8 mouse cellular contexts compared by ENCODE assay signal in the genomic region with DNA sequence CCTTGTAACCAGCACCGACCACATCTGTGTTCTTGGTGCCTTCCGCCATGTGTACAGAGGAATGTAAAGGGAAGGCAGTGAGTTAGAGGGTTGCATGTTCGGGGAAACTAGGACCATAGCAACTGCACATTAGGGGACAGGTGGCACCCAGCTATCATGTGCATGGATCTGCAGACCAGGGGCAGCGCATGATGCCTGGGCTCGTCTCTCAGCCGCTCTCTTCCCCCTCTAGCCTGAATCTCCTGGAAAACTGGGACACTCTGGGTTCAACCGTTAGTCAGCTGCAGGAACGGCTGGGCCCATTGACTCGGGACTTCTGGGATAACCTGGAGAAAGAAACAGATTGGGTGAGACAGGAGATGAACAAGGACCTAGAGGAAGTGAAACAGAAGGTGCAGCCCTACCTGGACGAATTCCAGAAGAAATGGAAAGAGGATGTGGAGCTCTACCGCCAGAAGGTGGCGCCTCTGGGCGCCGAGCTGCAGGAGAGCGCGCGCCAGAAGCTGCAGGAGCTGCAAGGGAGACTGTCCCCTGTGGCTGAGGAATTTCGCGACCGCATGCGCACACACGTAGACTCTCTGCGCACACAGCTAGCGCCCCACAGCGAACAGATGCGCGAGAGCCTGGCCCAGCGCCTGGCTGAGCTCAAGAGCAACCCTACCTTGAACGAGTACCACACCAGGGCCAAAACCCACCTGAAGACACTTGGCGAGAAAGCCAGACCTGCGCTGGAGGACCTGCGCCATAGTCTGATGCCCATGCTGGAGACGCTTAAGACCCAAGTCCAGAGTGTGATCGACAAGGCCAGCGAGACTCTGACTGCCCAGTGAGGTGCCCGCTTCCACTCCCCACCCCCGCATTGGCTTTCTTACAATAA. TPM values are rescaled to one million over a fixed set of nuclear protein-coding genes. Genes with fewer than 3 reads are reported as not detected.
DNase-seq lines count a peak whose midpoint lies in the region; ATAC-seq lines count a peak whose summit lies in the region.

No protein-coding gene starts in this region.

- H3K9ac ChIP-seq in hindbrain, embryonic 15.5 days = peak overlapping the region; percentile 62

- peaks cover 15% of the 10 kb centered on the region for H3K4me1 ChIP-seq in hindbrain, embryonic 15.5 days (replicated peaks)

- peak; percentile 96 for ATAC-seq in hindbrain, embryonic 15.5 days (ENCODE audit: low FRiP score, low read depth)

- no peaks in the 10 kb centered on the region for H3K36me3 ChIP-seq in hindbrain, embryonic 15.5 days

- H3K27ac ChIP-seq in hindbrain, embryonic 15.5 days (replicated peaks) = peak overlapping the region; percentile 77

- peak overlapping the region; percentile 44 for H3K4me3 ChIP-seq in hindbrain, embryonic 15.5 days

- H3K27me3 ChIP-seq in hindbrain, embryonic 15.5 days = no peaks in the 10 kb centered on the region

- no peaks in the 10 kb centered on the region for H3K9me3 ChIP-seq in hindbrain, embryonic 15.5 days

- peak; percentile 82 for DNase-seq in NIH3T3 (ENCODE audit: low read depth)
- DNase-seq in cerebellum, postnatal 10 days = peak; percentile 89 to 93
- DNase-seq in frontal cortex, postnatal 36 days (ENCODE audit: low spot score in 2 of 2) = peak; percentile 86 to 93
- peak; percentile 79 to 81 for DNase-seq in layer of hippocampus, postnatal 36 days
- DNase-seq in lung, postnatal 25 days (ENCODE audit: low spot score) = peak; percentile 82
- DNase-seq in right cerebral cortex, adult 2 months (ENCODE audit: low spot score in 2 of 2) = peak; percentile 91
- peak; percentile 41 for DNase-seq in urinary bladder, postnatal 10 days (ENCODE audit: low spot score)

- 16% methylated on average over 37 of the region's 37 CpGs for WGBS in hindbrain, embryonic 15.5 days

- peak overlapping the region; percentile 70 for H3K4me2 ChIP-seq in hindbrain, embryonic 15.5 days

RNA-seq across cellular contexts. Expression of a gene that starts 1.4 kb away (rescaled TPM):
- 4.7 and 5.3 TPM in 2 replicates for polyA plus RNA-seq in hindbrain, embryonic 15.5 days (2015; fragmentation: Nextera tagmentation; extraction: Ambion mirVana)
- not detected for total RNA-seq in layer of hippocampus, postnatal 36 days (2021)

RNA-seq across cellular contexts. Expression of a gene that starts 5.6 kb away (rescaled TPM):
- not detected in 2 replicates for polyA plus RNA-seq in hindbrain, embryonic 15.5 days (2015; fragmentation: Nextera tagmentation; extraction: Ambion mirVana)
- 1 to 10 TPM in 1 of 2 experiments, not detected in 1; 1.4 TPM for total RNA-seq in layer of hippocampus, postnatal 36 days (2021)

RNA-seq across cellular contexts. Expression of a gene that starts 10.7 kb away (rescaled TPM):
- polyA plus RNA-seq in hindbrain, embryonic 15.5 days (2015; fragmentation: Nextera tagmentation; extraction: Ambion mirVana) = 0.59 TPM in 1 of 2 replicates, not detected in the other
- total RNA-seq in layer of hippocampus, postnatal 36 days (2021) = not detected

RNA-seq across cellular contexts. Expression of a gene that starts 38.6 kb away (rescaled TPM):
- not detected in 2 replicates for polyA plus RNA-seq in hindbrain, embryonic 15.5 days (2015; fragmentation: Nextera tagmentation; extraction: Ambion mirVana)
- not detected for total RNA-seq in layer of hippocampus, postnatal 36 days (2021)

RNA-seq across cellular contexts. Expression of a gene that starts 43.1 kb away (rescaled TPM):
- 55.7 and 60.3 TPM in 2 replicates for polyA plus RNA-seq in hindbrain, embryonic 15.5 days (2015; fragmentation: Nextera tagmentation; extraction: Ambion mirVana)
- 10 to 100 TPM; 37.9 to 40.6 TPM for total RNA-seq in layer of hippocampus, postnatal 36 days (2021)

Comparison
In these comparisons a context has a peak if more than half of its experiments do, and no peak if none do; other contexts are left out.
1. Peak in every context shown above with its lines: DNase-seq, ATAC-seq, H3K4me3 ChIP-seq and H3K27ac ChIP-seq.
2. DNase-seq: peak in every context shown above with its lines; median percentile 91 in cerebellum, postnatal 10 days; 91 in right cerebral cortex, adult 2 months; 90 in frontal cortex, postnatal 36 days; 82 in NIH3T3; 82 in lung, postnatal 25 days; 80 in layer of hippocampus, postnatal 36 days; 41 in urinary bladder, postnatal 10 days.